Mouse (Mus musculus) heart, embryonic 14.5 days (tissue): Measurements from ENCODE around the gene Foxn3. TPM values are rescaled to one million over a fixed set of nuclear protein-coding genes. Genes with fewer than 3 reads are reported as not detected.

Experiments used
- ATAC-seq: fragments of 200-750 bp; cut with Nextera tagmentation; 2 replicates; pipeline ENCODE4 v1.8.0; 2017; ENCODE audit warnings: low read depth, moderate TSS enrichment; ENCODE audit not compliant: insufficient number of reproducible peaks, insufficient read depth, low FRiP score
- H3K27ac ChIP-seq, 2 experiments: fragments of 200-500 bp in 1 of 2; fragments of 300-500 bp in 1 of 2; sonication (generic) in 1 of 2; replicated peaks in 1 of 2; 2 replicates each; pipeline ENCODE4 v1.5.1; 2012 to 2014; ENCODE audit warnings: low read depth in 2 of 2, low read length in 2 of 2, control low read depth in 1 of 2, mild to moderate bottlenecking in 1 of 2, mixed read lengths in 1 of 2; ENCODE audit not compliant: control insufficient read depth in 1 of 2, insufficient read depth in 1 of 2
- H3K27me3 ChIP-seq: fragments of 300-500 bp; sonication (generic); 2 replicates; pipeline ENCODE4 v1.6.1; 2014; ENCODE audit warnings: mild to moderate bottlenecking, low read length, control low read depth; ENCODE audit not compliant: control insufficient read depth, insufficient read depth
- H3K36me3 ChIP-seq: fragments of 300-500 bp; sonication (generic); 2 replicates; pipeline ENCODE4 v1.6.1; 2014; ENCODE audit warnings: mild to moderate bottlenecking, control low read depth, low read length, mixed read lengths; ENCODE audit not compliant: control insufficient read depth, insufficient read depth
- H3K4me1 ChIP-seq, 2 experiments: fragments of 200-500 bp in 1 of 2; fragments of 300-500 bp in 1 of 2; sonication (generic) in 1 of 2; 2 replicates each; pipeline ENCODE4 v1.6.1; 2012 to 2014; ENCODE audit warnings: low read length in 2 of 2, control low read depth in 1 of 2, mixed read lengths in 1 of 2; ENCODE audit not compliant: control insufficient read depth in 2 of 2, insufficient read depth in 2 of 2
- H3K4me2 ChIP-seq: fragments of 300-500 bp; sonication (generic); 2 replicates; pipeline ENCODE4 v1.6.1; 2014; ENCODE audit warnings: mild to moderate bottlenecking, low read length
- H3K4me3 ChIP-seq, 2 experiments: fragments of 200-500 bp in 1 of 2; fragments of 300-500 bp in 1 of 2; sonication (generic) in 1 of 2; 2 replicates each; pipeline ENCODE4 v1.5.1; 2012 to 2014; ENCODE audit warnings: low read length in 2 of 2, mild to moderate bottlenecking in 2 of 2, control low read depth in 1 of 2, low read depth in 1 of 2, moderate library complexity in 1 of 2; ENCODE audit not compliant: control insufficient read depth in 1 of 2, insufficient read depth in 1 of 2
- H3K9ac ChIP-seq: fragments of 300-500 bp; sonication (generic); 2 replicates; pipeline ENCODE4 v1.6.1; 2014; ENCODE audit warnings: mild to moderate bottlenecking, low read length
- H3K9me3 ChIP-seq: fragments of 300-500 bp; sonication (generic); 2 replicates; pipeline ENCODE4 v1.6.1; 2016; ENCODE audit warnings: low read length, control low read depth; ENCODE audit not compliant: control insufficient read depth
- WGBS: fragments of 180-500 bp; shearing (Covaris S2); extraction: QIAGEN DNeasy Blood & Tissue Kit; methylation state at CpG from one replicate; pipeline ENCODE4 v1.1.7; 2014; 5-methylcytosine and 5-hydroxymethylcytosine counted together
- polyA plus RNA-seq: library from polyadenylated mRNA; unstranded; fragments of >200 nt; fragmentation: Nextera tagmentation; extraction: Ambion mirVana; gene quantifications from 2 replicates; pipeline ENCODE4 v1.2.1, GENCODE M21; 2014

Foxn3 gene
- polyA plus RNA-seq, 1 experiment from 2014 or later, result 81.0 TPM

DNA sequence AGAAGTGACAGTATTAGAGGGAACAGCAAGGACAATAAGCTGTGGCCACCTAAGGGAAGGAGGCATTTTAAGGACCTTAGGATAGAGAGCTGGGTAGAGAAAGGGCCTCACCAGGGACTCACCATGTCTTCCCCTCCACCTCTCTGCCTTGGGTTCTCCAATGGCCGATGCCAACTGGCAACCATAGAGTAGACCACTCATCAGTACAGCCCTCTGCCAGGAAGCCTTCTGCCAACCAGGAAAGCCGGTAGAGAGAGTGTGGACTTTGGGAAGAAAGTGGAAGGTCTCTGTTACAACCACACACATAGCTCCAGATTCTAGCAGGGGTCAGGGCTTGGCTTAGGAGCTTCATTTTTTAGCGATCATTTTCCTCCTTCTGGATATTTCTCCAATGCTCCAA lies 38.5 kb upstream of the Foxn3 start:
- Histone ChIP-seq H3K4me1 (peaks cover 4 to 17% of the 10 kb centered on the region in 2 experiments), H3K36me3 (no peaks in the 10 kb centered on the region), H3K27me3 (no peaks in the 10 kb centered on the region), H3K4me2 (no peak overlapping the region), H3K9ac (no peak overlapping the region), H3K9me3 (no peaks in the 10 kb centered on the region), H3K4me3 (no peak overlapping the region), H3K27ac (no peak overlapping the region)
- no peak for ATAC-seq
- WGBS, result 88% methylated on average over 3 of the region's 3 CpGs

DNA sequence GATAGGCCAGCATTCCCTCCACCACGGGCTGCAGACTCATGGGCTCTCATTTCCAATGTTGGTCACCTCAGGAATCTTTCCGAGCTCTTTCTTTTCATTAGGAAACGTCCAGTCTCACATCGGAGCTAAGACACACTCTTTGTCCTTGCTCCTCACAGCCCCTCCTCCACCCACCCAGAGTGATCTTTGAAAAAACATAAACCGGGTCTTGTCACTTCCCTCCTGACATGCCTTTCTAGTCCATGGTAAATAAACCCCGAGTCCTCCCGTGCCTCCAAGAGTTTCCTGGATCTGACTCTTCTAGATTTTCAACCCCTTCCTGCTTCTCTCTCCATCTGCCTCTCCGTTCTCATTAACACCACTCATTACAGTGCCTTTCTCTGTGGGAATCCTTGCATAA lies 38.0 kb upstream of the Foxn3 start:
- Histone ChIP-seq H3K4me2 (peak overlapping the region; percentile 21), H3K36me3 (no peaks in the 10 kb centered on the region), H3K4me1 (peaks cover 4 to 17% of the 10 kb centered on the region in 2 experiments), H3K9ac (no peak overlapping the region), H3K27me3 (no peaks in the 10 kb centered on the region), H3K27ac (no peak overlapping the region), H3K4me3 (no peak overlapping the region), H3K9me3 (no peaks in the 10 kb centered on the region)
- ATAC-seq, result no peak
- WGBS, result 47% methylated on average over 8 of the region's 8 CpGs

DNA sequence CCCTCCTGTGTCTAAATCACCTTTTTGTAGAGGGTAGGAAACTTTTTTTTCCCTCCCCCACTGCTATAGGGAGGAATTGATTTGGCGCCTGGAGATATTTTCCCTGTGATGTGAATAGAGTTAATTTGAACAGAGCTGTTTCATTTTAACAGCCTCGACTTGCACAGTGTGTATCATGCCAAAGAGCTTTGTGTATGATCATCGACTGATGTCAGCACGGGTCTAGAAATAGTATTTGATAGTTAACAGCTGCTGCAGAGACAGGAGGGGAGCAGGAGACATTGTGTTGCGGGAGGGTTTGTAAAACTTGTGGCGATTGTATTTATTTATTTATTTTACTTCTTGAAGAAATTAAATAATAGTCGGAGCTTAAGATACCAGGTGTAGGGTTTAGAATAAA lies 36.2 kb upstream of the Foxn3 start:
- peak overlapping the region; percentile 11 for H3K4me2 ChIP-seq
- no peak overlapping the region for H3K27ac ChIP-seq
- no peaks in the 10 kb centered on the region for H3K27me3 ChIP-seq
- no peak overlapping the region for H3K4me3 ChIP-seq
- H3K9ac ChIP-seq, result no peak overlapping the region
- ATAC-seq, result no peak
- peaks cover 4 to 17% of the 10 kb centered on the region in 2 experiments for H3K4me1 ChIP-seq
- H3K9me3 ChIP-seq, result no peaks in the 10 kb centered on the region
- WGBS, result 36% methylated on average over 7 of the region's 7 CpGs
- no peaks in the 10 kb centered on the region for H3K36me3 ChIP-seq

- Histone ChIP-seq H3K4me2 (no peak overlapping the region), H3K4me3 (no peak overlapping the region), H3K27ac (no peak overlapping the region), H3K9ac (no peak overlapping the region), H3K9me3 (0 out of 2 replicates have a peak, but pooled peaks cover 4% of the 10 kb centered on the region), H3K27me3 (no peaks in the 10 kb centered on the region), H3K4me1 (peaks cover 4 to 8% of the 10 kb centered on the region in 2 experiments; a peak in 3 of 4 replicates), H3K36me3 (no peaks in the 10 kb centered on the region)
- no peak for ATAC-seq
- 88% methylated on average over 2 of the region's 2 CpGs for WGBS
Measured at GRCm38 (mm10) chr12:99596397-99596796, 33.0 kb upstream of the Foxn3 start.

DNA sequence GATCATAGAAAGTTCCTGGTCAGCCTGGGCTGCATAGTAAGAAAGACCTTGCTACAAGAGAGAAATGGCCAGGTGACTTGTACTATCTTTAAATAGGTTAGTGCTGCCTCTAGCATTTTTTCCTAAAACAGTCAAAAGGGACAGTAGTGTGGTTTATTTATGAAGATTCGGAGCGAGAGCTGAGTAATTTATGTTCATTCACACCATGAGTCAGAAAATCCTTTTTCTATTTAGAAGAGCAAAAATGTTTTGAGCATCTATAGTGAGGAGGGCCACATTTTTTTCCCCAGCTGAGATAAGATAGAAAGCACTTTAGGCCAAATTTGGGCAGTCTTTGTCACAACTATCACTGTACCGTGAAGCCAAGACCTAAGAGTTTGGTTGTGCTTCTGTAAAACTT lies 24.0 kb upstream of the Foxn3 start:
- ATAC-seq, result no peak
- no peaks in the 10 kb centered on the region for H3K36me3 ChIP-seq
- WGBS, result 69% methylated on average over 3 of the region's 3 CpGs

GRCm38 (mm10) chr12:99579989-99580388 lies 16.6 kb upstream of the Foxn3 start:
- Histone ChIP-seq H3K4me2 (no peak overlapping the region), H3K36me3 (no peaks in the 10 kb centered on the region), H3K9me3 (no peaks in the 10 kb centered on the region), H3K27me3 (no peaks in the 10 kb centered on the region), H3K4me3 (no peak overlapping the region), H3K4me1 (peaks cover 5 to 6% of the 10 kb centered on the region in 2 experiments; a peak in 2 of 4 replicates), H3K9ac (no peak overlapping the region), H3K27ac (no peak overlapping the region)
- no peak for ATAC-seq
- WGBS, result 32% methylated on average over 4 of the region's 4 CpGs

More for the DNA sequence above, 24.0 kb upstream of the Foxn3 start:
- H3K9ac ChIP-seq, result no peak overlapping the region
- H3K9me3 ChIP-seq, result no peaks in the 10 kb centered on the region
- H3K4me3 ChIP-seq, result no peak overlapping the region
- H3K4me1 ChIP-seq, result peaks cover 4 to 5% of the 10 kb centered on the region in 2 experiments; a peak in 2 of 4 replicates
- no peak overlapping the region for H3K4me2 ChIP-seq
- H3K27ac ChIP-seq, result no peak overlapping the region
- no peaks in the 10 kb centered on the region for H3K27me3 ChIP-seq

GRCm38 (mm10) chr12:99576682-99577081 lies 13.3 kb upstream of the Foxn3 start:
- H3K4me1 ChIP-seq, result peaks cover 0 to 6% of the 10 kb centered on the region in 2 experiments; a peak in 1 of 4 replicates
- H3K4me2 ChIP-seq, result no peak overlapping the region
- ATAC-seq, result no peak

DNA sequence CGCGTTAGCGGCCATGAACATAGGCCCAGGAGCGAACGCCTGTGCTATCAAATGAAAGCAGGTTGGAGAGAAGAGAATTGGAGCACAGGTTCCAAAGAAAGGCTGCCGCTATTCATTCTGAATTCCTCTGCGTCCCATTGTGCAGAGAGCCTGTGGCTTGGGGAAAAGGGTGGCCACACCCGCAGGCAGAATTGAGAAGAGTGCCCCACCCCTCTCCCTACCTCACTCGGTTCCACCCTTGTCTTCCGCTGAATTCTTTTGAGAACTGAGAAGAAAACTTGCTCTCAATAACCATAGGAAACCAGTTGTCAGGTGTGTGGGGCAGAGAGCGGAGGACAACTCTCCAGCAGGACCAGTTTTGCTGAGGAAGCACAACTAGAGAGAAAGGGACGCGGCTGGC lies 10.9 kb upstream of the Foxn3 start:
- no peak for ATAC-seq
- H3K4me2 ChIP-seq, result 0 out of 2 replicates have a peak overlapping the region, but pooled peaks have one; percentile 4
- peaks cover 9 to 12% of the 10 kb centered on the region in 2 experiments for H3K4me1 ChIP-seq

More at GRCm38 (mm10) chr12:99576682-99577081, 13.3 kb upstream of the Foxn3 start:
- WGBS, result 64% methylated on average over 6 of the region's 6 CpGs
- Histone ChIP-seq H3K4me3 (no peak overlapping the region), H3K36me3 (no peaks in the 10 kb centered on the region), H3K27ac (no peak overlapping the region), H3K9me3 (no peaks in the 10 kb centered on the region), H3K9ac (no peak overlapping the region), H3K27me3 (no peaks in the 10 kb centered on the region)

More for the DNA sequence above, 10.9 kb upstream of the Foxn3 start:
- no peak overlapping the region for H3K9ac ChIP-seq
- no peaks in the 10 kb centered on the region for H3K9me3 ChIP-seq
- no peak overlapping the region for H3K4me3 ChIP-seq
- no peaks in the 10 kb centered on the region for H3K27me3 ChIP-seq
- H3K36me3 ChIP-seq, result no peaks in the 10 kb centered on the region
- no peak overlapping the region for H3K27ac ChIP-seq
- 46% methylated on average over 13 of the region's 13 CpGs for WGBS
